Mouse (Mus musculus) lung, postnatal 4 days (tissue): ENCODE measurements at regions not wholly inside any gene's neighbourhood (a gene's known extent, or its start where the extent isn't known, plus 50 kb on each side); places are given as distances from the start of the nearest gene placed in this dataset.

Experiments used
- DNase-seq, 2 experiments: peaks; one replicate each; pipeline ENCODE4 v3.0.0; 2021

DNA sequence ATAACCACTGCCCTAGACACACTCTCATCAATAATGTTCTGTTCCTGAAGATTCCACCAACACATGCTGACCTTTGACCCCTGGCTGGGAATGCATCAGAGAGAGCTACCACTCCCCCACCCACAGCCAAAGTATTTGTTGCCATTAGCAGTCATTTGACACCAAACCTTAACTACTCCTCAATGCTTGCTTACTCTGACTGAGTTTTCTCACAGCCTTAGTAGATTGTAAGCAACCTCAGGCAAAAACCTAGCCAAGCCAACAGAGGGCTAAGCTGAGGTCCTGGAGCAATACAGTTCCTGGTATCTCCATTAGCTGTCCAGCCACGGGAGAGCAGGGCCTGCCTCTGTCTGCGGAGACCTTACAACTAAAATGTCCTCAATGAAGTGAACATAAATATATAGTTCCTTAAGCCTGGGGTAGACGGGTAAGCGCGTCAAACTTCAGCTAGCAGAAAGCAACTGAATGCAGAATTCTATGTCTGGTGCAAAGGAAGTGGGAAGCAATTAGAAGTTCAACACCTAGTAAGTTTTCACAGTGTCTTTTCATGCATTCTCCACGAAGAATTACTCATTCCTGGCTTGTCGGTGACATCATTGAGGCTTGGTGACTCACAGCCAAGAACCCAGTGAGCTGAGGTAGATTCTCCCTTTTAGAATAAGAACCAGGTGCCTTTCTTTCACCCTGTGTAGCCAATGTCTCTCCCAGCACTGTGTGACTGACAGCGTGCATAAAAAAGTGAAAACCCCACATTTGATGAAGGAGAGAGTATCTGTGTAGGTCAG lies 113.6 kb upstream of the Nebl start:
- no peak for DNase-seq

DNA sequence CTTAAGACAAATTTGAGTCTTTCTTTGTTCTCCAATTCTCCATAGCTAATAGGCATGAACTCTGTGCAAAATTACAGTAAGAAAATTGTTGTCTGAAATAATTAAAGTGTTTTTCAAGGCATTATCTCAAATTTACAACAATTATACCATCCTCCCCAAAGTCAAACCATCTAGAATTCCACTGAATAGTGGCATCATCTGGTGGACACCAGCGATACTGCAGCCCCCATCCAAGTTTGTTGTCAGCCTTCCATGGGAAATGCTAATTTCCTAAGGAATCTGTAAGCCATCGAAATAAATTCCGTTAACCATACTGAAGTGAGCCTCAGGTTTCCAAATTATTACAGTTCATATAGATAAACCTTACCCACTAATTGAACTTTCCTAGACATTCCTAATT lies 110.7 kb upstream of the Nebl start:
- peak in 1 of 2 experiments; percentile 41 for DNase-seq

DNA sequence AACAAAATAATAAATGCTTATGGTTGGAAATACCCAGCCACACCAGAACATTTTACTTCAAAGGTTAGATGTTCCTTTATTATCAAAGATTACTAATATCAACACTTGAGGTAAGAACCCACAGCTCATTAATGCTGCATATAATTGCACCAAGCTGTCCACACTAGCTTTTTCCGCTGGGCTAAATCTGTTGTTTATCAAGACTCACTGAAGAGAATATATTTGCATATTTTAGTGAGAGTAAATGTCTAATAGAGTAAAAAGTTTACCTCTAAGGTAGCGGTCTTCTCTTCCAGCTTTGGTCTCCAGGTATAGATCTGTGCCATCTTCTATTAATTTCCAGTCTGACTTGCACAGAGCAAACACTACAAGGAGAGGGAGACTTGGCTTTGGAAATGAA lies 110.3 kb upstream of the Nebl start:
- no peak for DNase-seq

DNA sequence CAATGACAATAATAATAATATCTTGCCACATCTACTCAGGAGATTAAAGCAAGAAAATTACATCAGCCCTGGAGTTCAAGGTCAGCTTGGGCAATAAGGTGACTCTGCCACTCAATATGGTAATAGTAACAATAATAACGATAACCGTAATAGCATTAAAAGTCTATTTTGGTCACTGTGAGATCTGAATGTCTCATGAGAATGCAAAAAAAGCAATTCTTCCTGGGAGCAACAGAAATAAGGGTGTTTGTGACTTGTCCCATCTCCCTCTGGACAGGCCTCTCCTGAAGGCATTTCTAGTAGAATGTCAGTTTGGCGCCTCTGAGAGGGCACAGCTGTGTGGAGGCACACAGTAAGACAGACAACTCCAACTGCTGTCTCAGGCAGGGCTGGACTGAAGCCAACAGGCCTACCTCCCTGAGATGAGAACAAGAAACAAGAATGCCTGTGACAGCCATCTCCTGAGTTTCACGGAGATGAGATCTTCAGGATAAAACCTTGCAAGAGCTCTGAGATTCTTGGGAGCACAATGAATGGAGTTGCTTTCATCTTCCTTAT lies 109.8 kb upstream of the Nebl start:
- peak; percentile 62 to 86 for DNase-seq

DNA sequence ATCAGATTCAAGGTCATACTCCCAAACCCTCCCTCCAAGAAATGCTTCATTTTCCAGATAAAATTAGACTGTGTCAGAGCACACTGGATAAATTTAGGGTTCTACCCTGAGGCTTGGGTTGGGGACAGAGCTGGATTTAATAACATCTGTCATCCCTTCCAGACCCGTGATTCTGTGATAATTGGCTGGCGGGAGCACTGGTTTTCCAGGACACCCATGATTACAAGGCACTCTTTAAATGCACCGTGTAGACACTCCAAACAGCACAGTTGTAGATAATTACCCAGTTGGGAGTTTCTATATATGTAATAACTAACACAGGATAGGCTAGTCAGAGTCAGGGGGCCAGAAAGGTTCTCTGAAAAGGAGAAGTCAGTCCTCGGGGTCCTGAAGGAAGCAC lies 108.4 kb upstream of the Nebl start:
- no peak for DNase-seq

DNA sequence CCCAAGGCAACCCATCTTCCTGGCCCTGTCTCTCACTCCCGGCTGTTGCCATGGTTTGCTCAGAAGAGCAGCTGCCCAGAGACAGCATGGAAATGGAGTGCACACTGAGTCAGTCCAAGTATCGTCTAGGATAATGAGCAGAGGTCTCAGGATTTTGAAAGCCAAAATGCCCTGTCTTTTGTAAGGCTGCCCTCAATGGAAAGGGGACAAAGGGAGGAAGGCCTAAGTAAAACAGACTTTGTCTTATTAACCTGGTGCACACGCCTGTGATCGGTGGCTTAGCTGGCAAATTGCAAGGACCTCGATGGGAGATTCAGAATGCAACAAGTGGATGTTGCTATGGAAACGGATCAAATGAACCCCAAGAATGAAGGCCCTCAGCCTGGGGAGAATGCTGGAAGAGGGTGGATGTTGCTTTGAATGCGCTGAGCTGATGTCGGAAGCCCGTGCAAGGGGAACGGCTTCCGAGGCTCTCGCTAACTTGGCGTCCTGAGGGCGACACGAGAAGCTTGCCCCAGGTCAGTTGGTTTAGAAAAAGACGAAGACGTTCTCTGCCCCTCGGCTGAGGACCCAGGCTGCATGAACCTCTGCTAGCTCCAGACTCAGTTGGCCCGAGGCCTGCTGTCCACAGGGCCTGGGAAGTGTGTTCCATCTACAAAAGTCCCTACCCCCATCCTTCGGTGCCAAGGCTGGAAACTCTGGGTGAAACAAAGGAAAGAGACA lies 107.8 kb upstream of the Nebl start:
- no peak for DNase-seq

DNA sequence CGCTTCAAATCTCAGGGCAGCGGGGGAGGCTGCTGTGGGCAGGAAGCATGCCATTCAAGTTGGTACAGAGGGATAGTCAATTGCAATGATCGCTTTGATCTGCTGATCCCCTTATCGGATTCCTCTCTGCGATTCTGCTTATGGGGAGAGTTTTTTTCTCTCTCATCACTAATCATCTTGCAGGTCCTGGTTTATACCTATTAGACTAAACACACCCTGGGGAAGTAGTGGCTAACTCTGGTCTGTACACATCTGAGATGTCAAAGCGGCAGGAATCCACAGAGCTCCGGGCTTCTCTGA lies 107.1 kb upstream of the Nebl start:
- DNase-seq = no peak

DNA sequence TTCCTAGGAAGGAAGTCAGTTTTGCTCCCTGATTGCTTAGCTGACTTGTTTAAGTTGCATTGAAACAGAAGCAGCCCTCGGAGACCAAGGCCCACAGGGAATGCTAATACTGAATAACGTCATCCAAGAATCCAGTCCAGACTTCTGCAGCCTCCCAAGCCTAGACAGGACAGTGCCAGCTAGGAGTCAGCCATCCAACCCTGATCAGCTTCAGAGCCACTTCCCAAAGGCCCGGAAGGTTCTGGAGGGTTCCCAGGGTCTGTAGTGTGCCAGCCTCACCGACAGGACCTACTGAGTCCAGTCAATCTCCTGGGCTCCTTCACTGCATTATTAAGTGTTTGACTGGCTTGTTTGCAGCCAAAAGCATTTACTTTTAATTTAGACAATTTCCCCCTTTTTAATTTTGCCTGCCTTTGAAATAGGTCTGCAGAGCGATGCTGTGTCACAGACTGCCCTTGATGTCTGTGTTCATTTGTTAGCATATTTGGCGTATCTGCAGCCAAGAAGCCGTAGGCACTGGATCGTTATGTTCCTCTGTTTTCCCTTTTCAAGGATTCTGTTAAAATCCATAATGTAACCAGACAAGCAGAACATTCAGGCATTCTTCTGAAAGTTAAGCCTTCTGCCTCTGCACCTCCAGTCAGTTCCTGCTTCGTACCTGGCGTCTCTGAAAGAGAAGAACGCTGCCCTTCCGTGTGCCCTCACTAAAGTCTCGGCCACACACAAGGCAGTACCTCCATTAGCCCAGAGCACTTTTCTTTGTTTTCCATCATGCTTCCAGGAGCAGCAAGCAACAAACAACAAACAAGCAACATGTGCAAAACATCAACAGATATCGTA lies 106.5 kb upstream of the Nebl start:
- DNase-seq = no peak

DNA sequence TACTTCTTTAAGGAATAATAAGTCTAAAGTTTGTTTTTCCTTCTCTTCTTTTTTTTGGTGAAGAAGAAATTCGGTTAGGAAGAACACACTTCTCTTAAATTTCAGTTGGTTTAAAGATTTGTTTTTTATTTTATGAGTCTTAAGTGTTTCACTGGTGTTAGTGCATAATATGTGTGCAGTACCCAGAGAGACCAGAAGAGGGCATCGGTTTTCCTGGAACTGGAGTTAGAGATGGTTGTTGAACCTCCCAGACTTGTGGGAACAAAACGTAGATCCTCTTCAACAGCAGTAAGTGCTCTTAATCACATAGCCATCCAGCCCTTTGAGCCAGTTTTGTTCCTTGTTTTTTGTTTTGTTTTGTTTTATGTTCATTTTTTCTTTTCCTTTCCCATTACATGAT lies 101.5 kb upstream of the Nebl start:
- DNase-seq = no peak

DNA sequence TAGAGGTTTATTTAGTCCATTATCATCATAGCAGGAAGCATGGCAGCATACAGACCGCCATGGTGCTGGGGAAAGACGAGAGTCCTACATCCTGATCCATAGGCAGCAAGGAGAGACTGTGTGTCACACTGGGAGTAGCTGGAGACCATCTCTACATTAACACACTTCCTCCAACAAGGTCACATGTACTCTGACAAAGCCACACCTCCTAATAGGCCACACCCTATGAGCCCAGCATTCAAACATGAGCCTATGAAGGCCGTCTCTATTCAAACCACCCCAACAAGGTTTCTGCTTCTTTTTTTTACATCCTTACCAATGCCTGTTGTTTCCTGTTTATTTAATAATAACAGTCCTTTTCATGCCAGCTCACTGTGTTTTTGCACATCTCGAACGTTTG lies 99.0 kb upstream of the Nebl start:
- no peak for DNase-seq

DNA sequence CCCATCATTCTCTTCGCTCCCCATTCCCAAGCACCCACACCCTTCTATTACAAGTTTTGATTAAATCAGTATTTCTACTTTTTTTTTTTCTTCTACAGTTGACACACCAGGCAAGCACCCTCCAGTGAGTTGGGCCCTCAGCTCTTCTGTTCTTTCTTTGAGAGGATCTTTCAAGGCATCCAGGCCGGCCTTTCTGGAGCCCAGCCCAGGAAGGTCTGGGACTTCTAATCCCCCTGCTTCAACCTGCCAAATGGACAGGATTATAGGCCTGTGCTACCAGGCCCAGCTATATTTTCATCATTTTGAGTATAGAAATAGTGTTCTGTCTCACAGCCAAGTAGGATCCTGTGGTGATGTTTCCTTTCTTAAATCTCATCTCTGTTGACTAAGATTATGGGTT lies 94.0 kb upstream of the Nebl start:
- DNase-seq = no peak

DNA sequence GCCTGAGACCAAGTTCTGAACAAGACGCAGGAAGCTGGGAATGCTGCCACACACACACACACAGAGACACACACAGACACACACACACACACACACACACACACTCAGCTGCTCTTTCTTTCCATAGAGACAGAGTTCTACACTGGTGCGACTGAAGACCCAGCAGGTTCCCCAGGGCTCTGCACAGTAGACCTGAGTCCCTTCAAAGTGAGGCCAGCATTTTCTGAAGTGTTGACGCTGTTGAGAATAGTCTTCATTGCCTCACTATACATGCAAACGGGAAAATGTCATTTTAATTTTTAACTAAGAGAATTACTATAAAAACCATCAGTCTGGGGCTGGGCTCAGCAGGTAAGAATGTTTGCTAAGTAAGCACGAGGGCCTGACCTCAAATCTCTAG lies 92.9 kb upstream of the Nebl start:
- DNase-seq = no peak

DNA sequence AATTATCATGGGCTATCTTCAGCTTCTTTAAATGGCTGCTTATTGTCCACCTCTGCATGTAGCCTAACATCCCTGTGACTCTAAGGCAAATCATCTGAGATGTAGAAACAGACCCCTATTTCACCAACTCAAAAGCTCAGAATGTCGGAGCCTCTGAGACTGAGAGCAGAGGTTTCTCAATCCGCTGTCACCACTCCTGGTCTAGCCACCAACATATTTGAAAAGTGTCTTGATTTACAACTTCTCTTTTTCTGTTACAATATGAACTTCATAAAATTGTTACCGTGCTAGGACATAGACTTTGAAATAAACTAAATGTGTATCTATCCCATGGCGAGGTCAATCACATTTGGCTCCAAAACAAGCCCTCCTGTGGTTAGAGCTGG lies 91.3 kb upstream of the Nebl start:
- DNase-seq = no peak

DNA sequence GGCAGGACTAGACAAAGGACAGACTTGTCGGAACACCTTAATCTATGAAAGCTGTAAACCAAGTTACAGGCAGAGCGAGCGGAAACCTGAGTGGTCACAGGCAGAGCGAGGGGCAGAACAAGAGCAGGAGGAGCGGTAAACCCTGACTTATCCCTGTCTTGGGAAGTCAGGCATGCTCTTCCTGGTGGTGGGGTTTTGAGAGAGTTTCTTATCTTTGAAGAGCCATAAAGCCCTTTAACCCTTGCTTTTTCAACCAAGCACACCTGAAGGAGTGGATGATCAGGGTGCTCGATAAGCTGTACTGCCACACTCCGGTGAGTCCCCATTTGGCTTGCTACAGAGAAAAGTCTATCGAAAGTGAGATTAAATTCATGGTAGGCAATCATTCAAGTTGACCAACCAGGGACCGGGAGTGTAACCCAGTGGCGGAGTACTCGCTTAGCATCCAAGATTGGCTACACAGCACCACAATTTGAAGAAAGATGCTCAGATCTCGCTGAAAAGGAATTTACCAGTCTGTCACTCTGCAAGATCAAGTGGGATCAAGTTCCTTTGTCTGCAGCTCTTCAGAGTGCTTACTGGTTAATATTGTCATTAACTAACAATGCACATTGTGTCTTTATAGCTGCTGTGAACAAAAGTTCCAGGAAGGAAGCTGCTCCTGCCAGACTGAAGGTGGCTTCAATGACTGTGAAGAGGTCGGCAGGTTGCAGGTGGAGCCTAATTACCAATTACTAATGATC lies 90.8 kb upstream of the Nebl start:
- DNase-seq = no peak

DNA sequence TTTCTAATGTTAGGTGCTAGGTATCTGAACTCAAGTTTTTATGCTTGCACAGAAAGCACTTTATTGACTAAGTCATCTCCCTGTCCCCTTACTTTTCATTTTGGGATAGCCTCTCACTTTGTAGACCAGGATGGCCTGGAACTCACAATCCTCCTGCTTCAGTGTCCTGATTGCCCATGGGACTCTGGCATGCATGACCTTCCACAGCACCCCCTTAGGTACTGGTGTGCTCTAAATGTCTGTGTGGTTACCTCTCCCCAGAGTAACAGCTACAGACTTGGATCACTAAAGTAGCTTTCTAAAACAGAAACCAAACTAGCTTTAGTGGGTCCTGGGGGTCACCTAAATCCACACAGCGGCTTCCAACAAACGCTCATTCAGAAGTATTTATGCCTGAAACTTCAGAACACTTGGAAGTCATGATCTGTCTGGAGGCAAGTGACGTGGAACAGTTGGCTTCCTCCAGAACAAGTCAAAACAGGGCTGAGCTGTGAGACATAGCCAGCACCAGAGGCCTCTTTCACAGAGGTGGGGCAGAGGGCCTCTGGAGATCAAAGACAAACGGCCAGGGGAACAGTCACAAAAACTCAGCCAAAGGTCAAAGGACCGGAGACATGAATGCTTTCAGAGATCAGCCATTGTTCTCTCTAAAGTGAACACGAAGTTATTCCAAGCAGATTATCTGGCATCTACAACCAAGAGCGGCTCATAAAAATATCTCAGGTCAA lies 80.8 kb upstream of the Nebl start:
- no peak for DNase-seq
